Mouse (Mus musculus) heart, postnatal 0 days (tissue): ENCODE measurements around the gene Cd2. TPM values are rescaled to one million over a fixed set of nuclear protein-coding genes. Genes with fewer than 3 reads are reported as not detected.

ENCODE experiments used
- ATAC-seq: fragments of 200-750 bp; cut with Nextera tagmentation; 2 replicates; pipeline ENCODE4 v1.8.0; 2017; ENCODE audit warnings: low read depth, moderate number of reproducible peaks, moderate library complexity; ENCODE audit not compliant: insufficient read depth
- DNase-seq: peaks from one replicate; pipeline ENCODE4 v3.0.0-alpha.2; 2016; ENCODE audit warnings: low spot score
- H3K27ac ChIP-seq: fragments of 300-500 bp; sonication (generic); 2 replicates; pipeline ENCODE4 v1.5.1; 2014; ENCODE audit warnings: low read depth, mild to moderate bottlenecking
- H3K27me3 ChIP-seq: fragments of 300-500 bp; sonication (generic); 2 replicates; pipeline ENCODE4 v1.6.1; 2014; ENCODE audit warnings: low read length, mixed read lengths; ENCODE audit not compliant: control insufficient read depth, insufficient read depth
- H3K36me3 ChIP-seq: fragments of 300-500 bp; sonication (generic); replicated peaks from 2 replicates; pipeline ENCODE4 v1.6.1; 2014; ENCODE audit warnings: low read length, mixed read lengths; ENCODE audit not compliant: control insufficient read depth, insufficient read depth
- H3K4me1 ChIP-seq: fragments of 300-500 bp; sonication (generic); 2 replicates; pipeline ENCODE4 v1.6.1; 2014; ENCODE audit warnings: antibody characterized with exemption; ENCODE audit not compliant: control insufficient read depth, insufficient read depth
- H3K4me2 ChIP-seq: fragments of 300-500 bp; sonication (generic); 2 replicates; pipeline ENCODE4 v1.6.1; 2014; ENCODE audit warnings: low read depth, mild to moderate bottlenecking, low read length, moderate library complexity
- H3K4me3 ChIP-seq: fragments of 300-500 bp; sonication (generic); 2 replicates; pipeline ENCODE4 v1.5.1; 2014; ENCODE audit warnings: low read depth, low read length
- H3K9ac ChIP-seq: fragments of 300-500 bp; sonication (generic); replicated peaks from 2 replicates; pipeline ENCODE4 v1.6.1; 2014; ENCODE audit warnings: low read depth, low read length, mixed read lengths
- H3K9me3 ChIP-seq: fragments of 300-500 bp; sonication (generic); replicated peaks from 2 replicates; pipeline ENCODE4 v1.6.1; 2016; ENCODE audit warnings: low read length; ENCODE audit not compliant: control insufficient read depth
- CTCF ChIP-seq: IDR thresholded peaks from 2 replicates; pipeline ENCODE4 v1.5.1; 2016; ENCODE audit warnings: antibody characterized with exemption, control low read depth, low read depth
- EP300 ChIP-seq: IDR thresholded peaks from 2 replicates; pipeline ENCODE4 v1.6.1; 2016; ENCODE audit warnings: antibody characterized with exemption, low read depth
- WGBS: fragments of 180-500 bp; shearing (Covaris S2); extraction: QIAGEN DNeasy Blood & Tissue Kit; methylation state at CpG from one replicate; pipeline ENCODE4 v1.1.7; 2014; 5-methylcytosine and 5-hydroxymethylcytosine counted together
- polyA plus RNA-seq: library from polyadenylated mRNA; unstranded; fragments of >200 nt; fragmentation: Nextera tagmentation; extraction: Ambion mirVana; gene quantifications from 2 replicates; pipeline ENCODE4 v1.2.1, GENCODE M21; 2015
- total RNA-seq: library from RNA; depleted of rRNA; stranded (reverse); fragments of >200 nt; gene quantifications from 2 replicates; pipeline ENCODE4 v1.2.3, GENCODE M21; 2014; ENCODE audit warnings: low replicate concordance

The Cd2 gene
- total and polyA plus RNA-seq, 2 experiments from 2014 or later, result not detected

- no peaks in the 10 kb centered on the region for H3K9me3 ChIP-seq
- TF ChIP-seq CTCF (no peak), EP300 (no peak)
- H3K36me3 ChIP-seq, result no peaks in the 10 kb centered on the region
- 69% methylated on average over 1 of the region's 1 CpGs for WGBS
- ATAC-seq, result no peak
- H3K27me3 ChIP-seq, result no peaks in the 10 kb centered on the region
- no peak overlapping the region for H3K4me3 ChIP-seq
- H3K4me2 ChIP-seq, result no peak overlapping the region
- H3K27ac ChIP-seq, result no peak overlapping the region
- H3K9ac ChIP-seq, result no peak overlapping the region
- no peak for DNase-seq
- H3K4me1 ChIP-seq, result no peaks in the 10 kb centered on the region
Measured at GRCm38 (mm10) chr3:101272166-101272565, 15.6 kb downstream of the Cd2 start.

GRCm38 (mm10) chr3:101270833-101271232 lies 16.9 kb downstream of the Cd2 start:
- H3K9me3 ChIP-seq, result no peaks in the 10 kb centered on the region
- TF ChIP-seq CTCF, result no peak
- TF ChIP-seq EP300, result no peak
- H3K4me1 ChIP-seq, result no peaks in the 10 kb centered on the region
- no peaks in the 10 kb centered on the region for H3K27me3 ChIP-seq
- DNase-seq (no peak), ATAC-seq (no peak)
- no peak overlapping the region for H3K4me2 ChIP-seq
- H3K27ac ChIP-seq, result no peak overlapping the region
- WGBS, result 93% methylated on average over 5 of the region's 5 CpGs
- H3K36me3 ChIP-seq, result no peaks in the 10 kb centered on the region
- H3K4me3 ChIP-seq, result no peak overlapping the region
- no peak overlapping the region for H3K9ac ChIP-seq

- WGBS, result 84% methylated on average over 7 of the region's 7 CpGs
- H3K27ac ChIP-seq, result no peak overlapping the region
- ATAC-seq (no peak), DNase-seq (no peak)
- no peaks in the 10 kb centered on the region for H3K9me3 ChIP-seq
- TF ChIP-seq CTCF (no peak), EP300 (no peak)
- no peak overlapping the region for H3K9ac ChIP-seq
- no peaks in the 10 kb centered on the region for H3K36me3 ChIP-seq
- no peaks in the 10 kb centered on the region for H3K4me1 ChIP-seq
- no peak overlapping the region for H3K4me2 ChIP-seq
- no peaks in the 10 kb centered on the region for H3K27me3 ChIP-seq
- no peak overlapping the region for H3K4me3 ChIP-seq
Measured at GRCm38 (mm10) chr3:101268361-101268760, 19.4 kb downstream of the Cd2 start.

- no peak for TF ChIP-seq EP300
- no peak for TF ChIP-seq CTCF
- WGBS, result 66% methylated on average over 3 of the region's 3 CpGs
- Histone ChIP-seq H3K9me3 (no peaks in the 10 kb centered on the region), H3K36me3 (no peaks in the 10 kb centered on the region), H3K27ac (no peak overlapping the region), H3K4me1 (no peaks in the 10 kb centered on the region), H3K9ac (no peak overlapping the region), H3K27me3 (no peaks in the 10 kb centered on the region), H3K4me3 (no peak overlapping the region), H3K4me2 (no peak overlapping the region)
- no peak for ATAC-seq
- no peak for DNase-seq
Measured at GRCm38 (mm10) chr3:101265561-101266091, 22.1 kb downstream of the Cd2 start.

GRCm38 (mm10) chr3:101258976-101259375 lies 28.8 kb downstream of the Cd2 start:
- Histone ChIP-seq H3K4me1 (no peaks in the 10 kb centered on the region), H3K27ac (no peak overlapping the region), H3K4me2 (no peak overlapping the region), H3K9ac (no peak overlapping the region), H3K9me3 (peaks cover 3% of the 10 kb centered on the region; the same call in 1 of the 2 replicates), H3K27me3 (no peaks in the 10 kb centered on the region), H3K4me3 (no peak overlapping the region), H3K36me3 (no peaks in the 10 kb centered on the region)
- TF ChIP-seq EP300, result no peak
- no peak for ATAC-seq
- 45% methylated on average over 2 of the region's 2 CpGs for WGBS
- DNase-seq, result no peak

- Histone ChIP-seq H3K27ac (no peak overlapping the region), H3K9ac (no peak overlapping the region), H3K4me3 (no peak overlapping the region), H3K4me2 (no peak overlapping the region), H3K9me3 (peaks cover 3% of the 10 kb centered on the region; the same call in 1 of the 2 replicates), H3K4me1 (no peaks in the 10 kb centered on the region), H3K27me3 (no peaks in the 10 kb centered on the region), H3K36me3 (no peaks in the 10 kb centered on the region)
- TF ChIP-seq CTCF, result no peak
- no peak for TF ChIP-seq EP300
- WGBS, result 82% methylated on average over 8 of the region's 8 CpGs
- ATAC-seq, result no peak
- DNase-seq, result no peak
Measured at GRCm38 (mm10) chr3:101256090-101256489, 31.6 kb downstream of the Cd2 start.
